Comparison of ENCODE assay signal across 31 mouse cellular contexts in genomic region chr9:64198068-64198762, GRCm38 (mm10). TPM values are rescaled to one million over a fixed set of nuclear protein-coding genes. Genes with fewer than 3 reads are reported as not detected.
DNase-seq lines count a peak whose midpoint lies in the region; ATAC-seq and TF ChIP-seq lines count a peak whose summit lies in the region.
"Had no signal": no experiment of that assay in that cellular context is flagged by ENCODE, and none has a peak within 500 bp of the region (broad histone marks: within the 10 kb centered on the region; RNA-seq: fewer than 3 reads in every experiment).

No protein-coding gene starts in this region.

- no peaks in the 10 kb centered on the region for H3K79me2 ChIP-seq in myocyte (ENCODE audit: control insufficient read depth, insufficient read depth)

- no peak overlapping the region for H3K4me2 ChIP-seq in myocyte (ENCODE audit: low read depth)
- no peak overlapping the region for H3K4me2 ChIP-seq in stomach, postnatal 0 days (replicated peaks; ENCODE audit: low read depth)
- H3K4me2 ChIP-seq: hindbrain, embryonic 15.5 days; limb, embryonic 12.5 days; liver, embryonic 15.5 days; lung, embryonic 14.5 days; midbrain, embryonic 15.5 days; neural tube, embryonic 12.5 days had no signal

- H3K9ac ChIP-seq in stomach, postnatal 0 days (ENCODE audit: low read length), result no peak overlapping the region
- H3K9ac ChIP-seq: hindbrain, embryonic 15.5 days; limb, embryonic 12.5 days; liver, embryonic 15.5 days; lung, embryonic 14.5 days; midbrain, embryonic 15.5 days; neural tube, embryonic 12.5 days had no signal

- H3ac ChIP-seq in myocyte (ENCODE audit: control insufficient read depth, insufficient read length), result no peak overlapping the region

- no peak overlapping the region for H3K4me3 ChIP-seq in myocyte
- no peak overlapping the region for H3K4me3 ChIP-seq in stomach, postnatal 0 days (ENCODE audit: low read depth, low read length)
- H3K4me3 ChIP-seq in hindbrain, embryonic 10.5 days, result no peak overlapping the region
- H3K4me3 ChIP-seq: gastrocnemius, adult 2 months; hindbrain, embryonic 15.5 days; left cerebral cortex, adult 2 months; limb, embryonic 12.5 days; liver, embryonic 15.5 days; midbrain, embryonic 15.5 days; neural tube, embryonic 12.5 days had no signal

- no peaks in the 10 kb centered on the region for H3K4me1 ChIP-seq in stomach, postnatal 0 days (replicated peaks; ENCODE audit: control insufficient read depth, insufficient read depth)
- no peaks in the 10 kb centered on the region for H3K4me1 ChIP-seq in hindbrain, embryonic 10.5 days (replicated peaks)
- H3K4me1 ChIP-seq: hindbrain, embryonic 15.5 days; limb, embryonic 12.5 days; midbrain, embryonic 15.5 days; neural tube, embryonic 12.5 days had no signal

- peak overlapping the region; percentile 73 for H3K27ac ChIP-seq in stomach, postnatal 0 days (replicated peaks)
- no peak overlapping the region for H3K27ac ChIP-seq in hindbrain, embryonic 10.5 days
- H3K27ac ChIP-seq: gastrocnemius, adult 2 months; hindbrain, embryonic 15.5 days; left cerebral cortex, adult 2 months; limb, embryonic 12.5 days; liver, embryonic 15.5 days; midbrain, embryonic 15.5 days; neural tube, embryonic 12.5 days had no signal

- no peaks in the 10 kb centered on the region for H3K9me3 ChIP-seq in stomach, postnatal 0 days (ENCODE audit: control insufficient read depth, low read length)
- H3K9me3 ChIP-seq in hindbrain, embryonic 10.5 days, result no peaks in the 10 kb centered on the region
- H3K9me3 ChIP-seq: hindbrain, embryonic 15.5 days; limb, embryonic 12.5 days; liver, embryonic 15.5 days; midbrain, embryonic 15.5 days; neural tube, embryonic 12.5 days had no signal

- no peak for TF ChIP-seq POLR2A in myocyte (IDR thresholded peaks at IDR 0.05; ENCODE audit: insufficient read length, low read depth)

- H3K36me3 ChIP-seq in myocyte (ENCODE audit: control insufficient read depth, insufficient read depth), result peaks cover 22% of the 10 kb centered on the region
- 0 out of 2 replicates have a peak, but pooled peaks cover 5% of the 10 kb centered on the region for H3K36me3 ChIP-seq in stomach, postnatal 0 days (ENCODE audit: control insufficient read depth, insufficient read depth, low read length)
- H3K36me3 ChIP-seq in hindbrain, embryonic 10.5 days, result peaks cover 89% of the 10 kb centered on the region

- ATAC-seq in stomach, postnatal 0 days (ENCODE audit: low FRiP score, low TSS enrichment), result no peak
- ATAC-seq: activated CD4-positive, CD25-positive, alpha-beta regulatory T cell, adult 4 months; forebrain, embryonic 14.5 days; inflammation-experienced regulatory T-cells, adult 6 months; midbrain, embryonic 15.5 days had no signal

- DNase-seq in ES-CJ7 (ENCODE audit: low read depth, low spot score) (peak; percentile 46), ZHBTc4 (ENCODE audit: low read depth, low spot score) (peak; percentile 63)
- DNase-seq in stomach, postnatal 0 days (ENCODE audit: low spot score), result no peak
- no peak for DNase-seq in cerebellum, postnatal 25 days
- no peak for DNase-seq in cerebellum, postnatal 10 days
- DNase-seq in hindbrain, embryonic 10.5 days (ENCODE audit: low spot score), result no peak
- DNase-seq: adrenal gland, adult 2 months; adrenal gland, postnatal 36 days; B cell, adult 2 months; cerebellum, adult 18-20 months; cerebellum, postnatal 14 days; gastrocnemius, adult 2 months; gastrocnemius, postnatal 36 days; kidney, postnatal 25 days; lung, embryonic 14.5 days; lung, postnatal 14 days; right cerebral cortex, adult 18-20 months; right cerebral cortex, postnatal 4 days; thymus, adult 18-20 months; thymus, postnatal 25 days had no signal

- no peak for TF ChIP-seq CTCF in stomach, postnatal 0 days (IDR thresholded peaks at IDR 0.05; ENCODE audit: low read depth)

- TF ChIP-seq EP300 in stomach, postnatal 0 days (optimal IDR thresholded peaks at IDR 0.05), result no peak

- WGBS in stomach, postnatal 0 days, result 94% methylated on average over 5 of the region's 5 CpGs
- 91% methylated on average over 5 of the region's 5 CpGs for WGBS in hindbrain, embryonic 10.5 days

- H3K27me3 ChIP-seq in myocyte (ENCODE audit: control insufficient read depth, insufficient read depth, insufficient read length), result no peaks in the 10 kb centered on the region
- H3K27me3 ChIP-seq in stomach, postnatal 0 days (ENCODE audit: control insufficient read depth, insufficient read depth, low read length), result no peaks in the 10 kb centered on the region
- no peaks in the 10 kb centered on the region for H3K27me3 ChIP-seq in hindbrain, embryonic 10.5 days (ENCODE audit: insufficient read depth, poor library complexity, severe bottlenecking)
- H3K27me3 ChIP-seq: hindbrain, embryonic 15.5 days; limb, embryonic 12.5 days; liver, embryonic 15.5 days; midbrain, embryonic 15.5 days; neural tube, embryonic 12.5 days had no signal

TF ChIP-seq in myocyte, 11 proteins besides CTCF, POLR2A, EP300 and RAD21:
- TF ChIP-seq REST (IDR thresholded peaks at IDR 0.05; ENCODE audit: insufficient read depth, insufficient read length) (no peak), CEBPB (IDR thresholded peaks at IDR 0.05; ENCODE audit: insufficient read depth, poor library complexity, severe bottlenecking) (no peak), MAX (IDR thresholded peaks at IDR 0.05; ENCODE audit: low read depth) (no peak), MYOD1 (IDR thresholded peaks at IDR 0.05; ENCODE audit: control insufficient read depth in 1 of 3, insufficient read length in 2 of 3, low read depth in 2 of 3) (peak in 2 of 3 experiments; percentile 20 to 55), E2F4 (IDR thresholded peaks at IDR 0.05; ENCODE audit: insufficient read depth) (no peak), MYOG (IDR thresholded peaks at IDR 0.05; ENCODE audit: control insufficient read depth in 1 of 3, insufficient read depth in 1 of 3, insufficient read length in 2 of 3, low read depth in 2 of 3) (no peak), POLR2AphosphoS2 (IDR thresholded peaks at IDR 0.05; ENCODE audit: insufficient read length, low read depth) (no peak)

RNA-seq across cellular contexts. Expression of gene Snapc5, which starts 19.1 kb away (rescaled TPM):
- polyA plus RNA-seq in myocyte (2012; fragmentation: generic; extraction: Trizol), result 6.0 TPM
- polyA plus RNA-seq in stomach, postnatal 0 days (2015; fragmentation: Nextera tagmentation; extraction: Ambion mirVana), result 31.8 and 34.4 TPM in 2 replicates
- polyA plus RNA-seq in hindbrain, embryonic 10.5 days (2016; fragmentation: Nextera tagmentation; extraction: Ambion mirVana), result 38.3 and 39.8 TPM in 2 replicates

RNA-seq across cellular contexts. Expression of gene Rpl4, which starts 25.0 kb away (rescaled TPM):
- 1,028 TPM for polyA plus RNA-seq in myocyte (2012; fragmentation: generic; extraction: Trizol)
- 902 and 907 TPM in 2 replicates for polyA plus RNA-seq in stomach, postnatal 0 days (2015; fragmentation: Nextera tagmentation; extraction: Ambion mirVana)
- polyA plus RNA-seq in hindbrain, embryonic 10.5 days (2016; fragmentation: Nextera tagmentation; extraction: Ambion mirVana), result 959 and 1,179 TPM in 2 replicates

RNA-seq across cellular contexts. Expression of gene Zwilch, which starts 25.3 kb away (rescaled TPM):
- 7.1 TPM for polyA plus RNA-seq in myocyte (2012; fragmentation: generic; extraction: Trizol)
- polyA plus RNA-seq in stomach, postnatal 0 days (2015; fragmentation: Nextera tagmentation; extraction: Ambion mirVana), result 3.2 and 4.1 TPM in 2 replicates
- polyA plus RNA-seq in hindbrain, embryonic 10.5 days (2016; fragmentation: Nextera tagmentation; extraction: Ambion mirVana), result 24.8 and 41.7 TPM in 2 replicates

RNA-seq across cellular contexts. Expression of gene Uchl4, which starts 36.8 kb away (rescaled TPM):
- 0.34 TPM for polyA plus RNA-seq in myocyte (2012; fragmentation: generic; extraction: Trizol)
- polyA plus RNA-seq in stomach, postnatal 0 days (2015; fragmentation: Nextera tagmentation; extraction: Ambion mirVana), result 2.0 and 2.2 TPM in 2 replicates
- 3.5 and 4.1 TPM in 2 replicates for polyA plus RNA-seq in hindbrain, embryonic 10.5 days (2016; fragmentation: Nextera tagmentation; extraction: Ambion mirVana)
- polyA plus RNA-seq: adrenal gland, adult 2 months; liver, adult 2 months had no signal

RNA-seq across cellular contexts. Expression of gene Map2k1, which starts 55.2 kb away (rescaled TPM):
- polyA plus RNA-seq in myocyte (2012; fragmentation: generic; extraction: Trizol), result 67.3 TPM
- 84.1 and 85.0 TPM in 2 replicates for polyA plus RNA-seq in stomach, postnatal 0 days (2015; fragmentation: Nextera tagmentation; extraction: Ambion mirVana)
- polyA plus RNA-seq in hindbrain, embryonic 10.5 days (2016; fragmentation: Nextera tagmentation; extraction: Ambion mirVana), result 75.3 and 104 TPM in 2 replicates

Comparison
In these comparisons a context has a peak if more than half of its experiments do, and no peak if none do; other contexts are left out.
1. DNase-seq: peak in ES-CJ7 (single experiment) and ZHBTc4 (single experiment); none in stomach, postnatal 0 days (single experiment), cerebellum, postnatal 25 days (0 of 2), cerebellum, postnatal 10 days (0 of 2) and hindbrain, embryonic 10.5 days (single experiment).